Mouse (Mus musculus) adrenal gland, adult 2 months (tissue): ENCODE results near the gene Gm10800. TPM values are rescaled to one million over a fixed set of nuclear protein-coding genes. Genes with fewer than 3 reads are reported as not detected.
"Not testable (repeated sequence)": the region's sequence is repeated elsewhere in the genome, so short reads cannot be mapped to it uniquely, and the experiment has no call there.

Experiments
- DNase-seq: peaks from one replicate; pipeline ENCODE4 v3.0.0; 2021
- long read RNA-seq: library from polyadenylated mRNA; stranded (forward); transcript quantifications from one replicate; pipeline ENCODE4 v2.0.0, GENCODE M21; 2021
- polyA plus RNA-seq: library from polyadenylated mRNA; depleted of rRNA; stranded (reverse); fragments of >200 nt; gene quantifications from 2 replicates; pipeline ENCODE4 v1.2.3, GENCODE M21; 2012; rRNA removed
- total RNA-seq, 2 experiments: library from RNA; stranded (reverse); gene quantifications; 2 replicates each; pipeline ENCODE4 v1.2.3; 2021

Gm10800 gene
- 1 to 10 TPM in 1 of 2 experiments, under 1 TPM in 1; 0.63 to 1.1 TPM for total RNA-seq
- polyA plus RNA-seq = not detected in 2 replicates
- long read RNA-seq = 0 reads

DNA sequence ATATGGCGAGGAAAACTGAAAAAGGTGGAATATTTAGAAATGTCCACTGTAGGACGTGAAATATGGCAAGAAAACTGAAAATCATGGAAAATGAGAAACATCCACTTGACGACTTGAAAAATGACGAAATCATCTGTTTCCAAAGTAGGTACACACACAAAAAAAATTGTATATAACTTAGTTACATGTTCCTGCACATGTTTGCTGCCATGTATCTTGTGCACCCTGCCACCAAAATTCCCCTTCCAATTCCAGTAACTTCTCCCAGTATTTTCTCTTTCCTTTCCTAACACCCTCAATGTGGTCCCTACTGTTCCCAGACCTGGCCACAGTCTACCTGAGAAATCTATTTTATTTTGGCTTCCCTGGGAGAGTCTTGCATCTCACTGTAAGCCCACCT, at the start of gene Gm10800:
TSS of gene Gm10800 (minus strand) at position 101 of the 400 bp plus-strand sequence.
- not testable (repeated sequence) for DNase-seq

DNA sequence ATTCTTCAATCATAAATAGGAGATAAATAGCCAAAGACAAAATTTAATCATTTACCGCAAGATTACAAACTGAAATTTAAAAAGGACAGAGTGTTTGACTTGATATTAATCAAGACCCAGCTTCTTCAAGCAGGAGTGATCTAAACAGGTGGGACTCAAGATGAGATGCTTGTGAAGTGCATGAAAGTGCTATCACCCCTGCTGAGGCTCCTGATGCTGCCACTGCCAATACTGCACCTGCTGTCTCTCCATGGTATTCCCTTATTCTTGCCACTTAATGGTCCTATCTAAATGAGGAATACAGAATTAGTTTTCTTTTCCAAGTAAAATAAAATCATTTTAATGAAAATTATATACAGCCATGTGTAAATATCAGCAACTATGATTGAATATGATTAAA, 30.4 kb upstream of the Gm10800 start:
- DNase-seq = no peak

GRCm38 (mm10) chr2:98661937-98662336, 5.2 kb downstream of the Gm10800 start, which contains the start of gene Gm10801:
Gm10801 (plus strand) TSS chr2:98662237.
- DNase-seq = not testable (repeated sequence)

Other genes with a start within 250 kb of the Gm10800 start
- not detected for gene Gm10801, start 5.1 kb downstream of the Gm10800 start, total RNA-seq
- gene Gm10801, start 5.1 kb downstream of the Gm10800 start, polyA plus RNA-seq = not detected in 2 replicates